Mouse (Mus musculus) megakaryocyte, adult 5-6 weeks (primary cell): ENCODE results near the gene Prkar1b. TPM values are rescaled to one million over a fixed set of nuclear protein-coding genes. Genes with fewer than 3 reads are reported as not detected.

Experiments used
- ATAC-seq: 2 replicates; pipeline ENCODE4 v1.8.0; 2016; ENCODE audit warnings: mild to moderate bottlenecking, inconsistent platforms; ENCODE audit not compliant: poor library complexity, severe bottlenecking
- total RNA-seq, 2 experiments: library from RNA; stranded (forward) in 1 of 2; stranded (reverse) in 1 of 2; fragments of 153-499, 151-499 nt in 1 of 2; fragments of 221-1000, 200-1000 nt in 1 of 2; gene quantifications; 2 replicates each; pipeline versions ENCODE4 v1.2.3 to v1.2.4; 2015 to 2017

The Prkar1b gene
- total RNA-seq, 2 experiments from 2014 or later = 0.48 to 0.60 TPM

DNA sequence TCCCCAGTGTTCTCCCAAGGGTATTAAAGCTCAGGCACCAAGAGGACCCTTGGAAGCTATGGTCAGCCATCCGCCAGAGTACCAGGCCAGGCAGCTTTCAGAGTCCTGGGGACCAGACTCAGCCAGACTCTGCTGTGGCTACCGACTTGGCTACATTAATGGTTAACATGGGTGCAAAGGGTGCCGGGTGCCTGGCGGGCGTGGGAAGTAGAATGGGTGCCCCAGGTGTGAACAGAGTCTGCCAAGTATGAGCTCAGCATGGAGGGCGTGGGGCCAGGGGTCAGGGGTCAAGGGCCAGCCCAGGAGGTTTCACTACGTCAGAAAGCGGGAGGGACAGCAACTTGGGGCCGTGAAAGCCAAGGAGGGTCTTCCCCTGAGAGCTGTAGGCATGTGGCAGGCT lies 169.2 kb downstream of the Prkar1b start:
- no peak for ATAC-seq

DNA sequence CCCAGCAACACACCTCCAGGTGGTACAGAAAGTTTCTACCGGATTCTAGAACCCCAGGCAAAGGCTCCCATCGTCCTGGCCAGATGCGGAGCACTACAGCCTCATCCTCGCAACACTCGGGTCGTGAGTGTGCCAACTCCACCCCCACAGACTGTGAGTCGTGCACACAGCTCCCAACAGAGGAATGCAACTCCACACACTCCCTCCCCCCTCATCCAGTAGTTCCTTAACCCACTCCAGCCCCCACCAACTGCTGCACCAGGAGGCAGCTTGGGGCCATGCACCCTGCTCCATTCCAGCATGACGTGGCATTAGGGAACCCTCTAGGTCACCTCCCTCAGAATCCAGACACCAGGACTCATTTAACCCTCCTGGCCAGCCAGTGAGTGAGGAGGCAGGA lies 170.0 kb downstream of the Prkar1b start:
- no peak for ATAC-seq

DNA sequence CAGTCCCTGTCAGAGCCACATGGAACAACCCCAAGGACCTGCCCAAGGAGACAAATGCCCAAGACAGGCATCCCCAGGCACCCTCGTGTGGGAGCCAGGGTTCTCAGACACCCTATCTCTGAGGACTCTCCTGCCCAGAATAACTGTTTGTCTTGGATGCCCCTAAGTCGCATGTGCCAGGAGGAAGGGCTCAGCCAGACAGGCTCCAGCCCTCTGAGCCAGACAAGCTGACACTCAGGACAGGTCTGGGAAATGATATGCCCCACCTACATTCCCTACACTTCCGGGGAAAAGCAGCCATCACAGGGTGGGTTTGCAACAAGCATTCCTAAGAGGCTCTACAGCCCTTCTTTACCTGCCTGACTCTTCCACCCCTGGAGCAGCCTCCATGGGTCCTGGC lies 172.0 kb downstream of the Prkar1b start:
- no peak for ATAC-seq

DNA sequence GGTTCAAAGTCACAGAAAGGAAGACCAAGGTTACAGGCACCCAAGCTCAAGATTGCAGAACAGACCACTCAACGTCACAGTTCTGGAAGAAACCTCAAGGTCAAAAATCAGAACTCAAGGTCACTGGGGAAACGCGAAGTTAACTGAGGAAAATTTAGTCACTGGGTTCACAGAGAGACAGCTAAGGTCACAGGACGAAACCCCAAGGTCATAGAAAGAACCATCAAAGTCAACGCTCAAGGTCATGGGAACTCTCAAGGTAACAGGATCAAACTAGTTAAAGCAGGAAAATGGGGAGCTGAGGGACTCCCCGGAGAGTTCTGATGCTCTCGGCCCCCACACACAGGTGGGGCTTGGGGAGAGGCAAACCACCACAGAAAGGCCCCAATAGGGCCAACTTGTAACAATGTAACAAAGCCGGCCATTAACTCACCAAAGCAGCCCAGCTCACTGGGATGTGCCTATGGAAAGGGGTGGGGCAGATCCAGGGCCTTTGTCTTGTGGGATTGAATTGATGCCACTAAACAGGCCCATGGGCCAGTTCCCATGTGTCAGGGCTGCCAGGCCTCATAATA lies 174.8 kb downstream of the Prkar1b start:
- no peak for ATAC-seq

DNA sequence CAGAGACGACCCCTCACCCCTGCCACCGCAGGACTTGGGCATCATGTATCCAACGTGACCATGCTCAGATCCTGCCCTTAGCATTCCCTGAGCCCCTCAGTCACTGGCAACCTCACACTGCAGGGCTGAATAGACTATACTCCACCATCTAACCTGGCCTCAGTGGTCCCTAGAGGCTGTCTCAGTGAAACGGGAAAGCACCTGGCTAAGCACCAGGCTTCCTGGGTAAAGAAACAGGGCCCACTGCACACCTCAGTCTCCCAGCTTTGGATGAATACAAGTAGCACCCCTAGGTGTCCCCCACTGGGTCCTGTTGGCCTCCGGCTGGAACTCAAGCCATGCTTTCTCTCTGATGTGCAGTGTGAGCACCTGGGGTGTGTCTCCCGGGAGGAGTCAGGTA lies 176.3 kb downstream of the Prkar1b start:
- no peak for ATAC-seq

DNA sequence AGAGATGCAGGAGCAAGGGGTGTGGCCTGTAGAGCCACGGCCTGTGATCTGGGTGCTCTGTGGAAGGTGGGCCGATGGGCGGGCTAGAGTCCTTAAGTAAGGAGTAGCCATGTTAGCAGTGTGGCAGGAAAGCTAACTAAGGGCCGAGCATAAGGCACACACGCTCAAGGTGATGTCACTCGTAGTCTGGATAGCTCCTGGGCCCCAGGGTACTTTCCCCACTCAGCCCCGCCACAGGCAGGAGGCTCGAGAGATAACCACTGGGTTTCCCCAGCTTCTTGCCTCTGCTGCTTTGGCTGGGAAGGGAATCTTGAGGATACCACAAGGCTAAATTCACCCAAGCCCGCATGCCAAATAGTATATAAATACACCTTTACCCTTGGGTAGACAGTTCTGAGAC lies 178.4 kb downstream of the Prkar1b start:
- no peak for ATAC-seq

DNA sequence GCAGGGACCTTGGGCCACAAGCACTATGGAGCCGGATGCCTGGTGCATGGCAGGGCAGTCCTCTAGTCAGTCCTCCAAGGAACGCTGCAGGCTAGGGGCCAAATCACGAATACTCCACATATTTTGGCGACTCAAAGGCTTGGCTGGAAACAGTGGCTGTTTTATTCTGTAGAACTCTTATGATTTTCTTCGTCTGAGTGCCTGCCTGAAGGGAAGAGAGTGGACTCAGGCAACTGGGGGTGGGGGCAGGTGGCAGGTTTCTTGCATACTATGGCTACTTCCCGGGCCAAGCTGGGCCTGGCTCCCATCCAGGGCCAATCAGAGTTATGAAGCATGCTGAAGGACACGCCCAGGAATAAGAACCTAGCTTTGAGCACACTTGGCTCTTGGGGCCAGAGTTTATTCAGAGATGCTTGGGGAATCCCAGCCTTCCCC lies 179.7 kb downstream of the Prkar1b start:
- ATAC-seq = no peak

Other genes starting within 250 kb of the Prkar1b start
- gene Pdgfa, start 152.6 kb downstream of the Prkar1b start, total RNA-seq (2015) = 0.13 and 0.75 TPM in 2 replicates
- gene Pdgfa, start 152.6 kb downstream of the Prkar1b start, total RNA-seq (2017) = 0.07 and 0.12 TPM in 2 replicates
- gene Dnaaf5, start 222 bp upstream of the Prkar1b start, total RNA-seq (2015) = 5.2 and 5.6 TPM in 2 replicates
- 3.3 and 4.1 TPM in 2 replicates for gene Dnaaf5, start 222 bp upstream of the Prkar1b start, total RNA-seq (2017)
- gene Sun1, start 50.6 kb upstream of the Prkar1b start, total RNA-seq (2015) = 40.8 and 44.1 TPM in 2 replicates
- 67.0 and 72.5 TPM in 2 replicates for gene Sun1, start 50.6 kb upstream of the Prkar1b start, total RNA-seq (2017)
- 21.6 and 23.0 TPM in 2 replicates for gene Get4, start 102.3 kb upstream of the Prkar1b start, total RNA-seq (2015)
- 18.5 and 23.1 TPM in 2 replicates for gene Get4, start 102.3 kb upstream of the Prkar1b start, total RNA-seq (2017)
- gene Adap1, start 175.6 kb upstream of the Prkar1b start, total RNA-seq (2015) = 42.5 and 43.9 TPM in 2 replicates
- 56.9 and 61.1 TPM in 2 replicates for gene Adap1, start 175.6 kb upstream of the Prkar1b start, total RNA-seq (2017)
- 35.6 and 42.6 TPM in 2 replicates for gene Cox19, start 201.4 kb upstream of the Prkar1b start, total RNA-seq (2015)
- 20.0 and 24.6 TPM in 2 replicates for gene Cox19, start 201.4 kb upstream of the Prkar1b start, total RNA-seq (2017)
- not detected in 2 replicates for gene Cyp2w1, start 202.6 kb upstream of the Prkar1b start, total RNA-seq (2015)
- not detected in 2 replicates for gene Cyp2w1, start 202.6 kb upstream of the Prkar1b start, total RNA-seq (2017)
- 9.8 and 13.1 TPM in 2 replicates for gene Gpr146, start 227.7 kb upstream of the Prkar1b start, total RNA-seq (2015)
- gene Gpr146, start 227.7 kb upstream of the Prkar1b start, total RNA-seq (2017) = 9.6 and 14.8 TPM in 2 replicates